Comparison of ENCODE assay signal across 19 mouse cellular contexts in genomic region chr4:45728825-45729224, GRCm38 (mm10).
DNase-seq lines count a peak whose midpoint lies in the region; TF ChIP-seq lines count a peak whose summit lies in the region.
"Had no signal": no experiment of that assay in that cellular context is flagged by ENCODE, and none has a peak within 500 bp of the region (broad histone marks: within the 10 kb centered on the region; RNA-seq: fewer than 3 reads in every experiment).

No protein-coding gene starts in this region.

- 67% methylated on average over 4 of the region's 4 CpGs for WGBS in limb, embryonic 10.5 days
- 64% methylated on average over 4 of the region's 4 CpGs for WGBS in lung, adult 2 months

- H3K4me1 ChIP-seq in limb, embryonic 10.5 days: peaks cover 60% of the 10 kb centered on the region
- H3K4me1 ChIP-seq in lung, adult 2 months (ENCODE audit: control insufficient read depth, insufficient read depth, low read length): no peaks in the 10 kb centered on the region

- intact Hi-C loops in gastrocnemius, adult 2 months (cut with DNase I): no loop called here

- no peaks in the 10 kb centered on the region for H3K9me3 ChIP-seq in limb, embryonic 10.5 days (replicated peaks)
- H3K9me3 ChIP-seq: limb, embryonic 15.5 days; neural tube, embryonic 15.5 days had no signal

- DNase-seq in gastrocnemius, adult 2 months: no peak
- DNase-seq in gastrocnemius, postnatal 4 days (ENCODE audit: low spot score in 2 of 2): no peak
- peak; percentile 10 for DNase-seq in ES-CJ7 (ENCODE audit: low read depth, low spot score)
- peak; percentile 22 for DNase-seq in adrenal gland, postnatal 25 days
- DNase-seq in limb, embryonic 10.5 days (ENCODE audit: low spot score): no peak
- no peak for DNase-seq in thymus, postnatal 4 days
- no peak for DNase-seq in lung, adult 2 months
- no peak for DNase-seq in right cerebral cortex, postnatal 14 days
- DNase-seq: cerebellum, adult 18-20 months; forebrain, postnatal 0 days; heart, adult 2 months; heart, postnatal 10 days; lung, adult 18-20 months; thymus, postnatal 36 days had no signal

- H3K36me3 ChIP-seq in limb, embryonic 10.5 days: no peaks in the 10 kb centered on the region
- H3K36me3 ChIP-seq: limb, embryonic 15.5 days; neural tube, embryonic 15.5 days had no signal

- no peak for TF ChIP-seq POLR2A in lung, adult 2 months (IDR thresholded peaks at IDR 0.05; ENCODE audit: borderline replicate concordance, extremely low read depth, low read depth, low read length)

- no peaks in the 10 kb centered on the region for H3K27me3 ChIP-seq in limb, embryonic 10.5 days (ENCODE audit: low read depth, poor library complexity, severe bottlenecking)
- H3K27me3 ChIP-seq: neural tube, embryonic 15.5 days had no signal

- TF ChIP-seq CTCF in gastrocnemius, adult 2 months (IDR thresholded peaks at IDR 0.05): no peak
- TF ChIP-seq CTCF in lung, adult 2 months (IDR thresholded peaks at IDR 0.05; ENCODE audit: insufficient read depth, low read length): no peak

- no peak overlapping the region for H3K4me3 ChIP-seq in gastrocnemius, adult 2 months
- no peak overlapping the region for H3K4me3 ChIP-seq in limb, embryonic 10.5 days
- H3K4me3 ChIP-seq in lung, adult 2 months (replicated peaks; ENCODE audit: extremely low read depth, low read depth, low read length): no peak overlapping the region
- H3K4me3 ChIP-seq: heart, adult 2 months; layer of hippocampus, adult 2 months; left cerebral cortex, adult 2 months; limb, embryonic 15.5 days; neural tube, embryonic 15.5 days had no signal

- H3K27ac ChIP-seq in gastrocnemius, adult 2 months: peak overlapping the region; percentile 20; the same call in 1 of the 2 replicates
- H3K27ac ChIP-seq in limb, embryonic 10.5 days: peak overlapping the region; percentile 43; the same call in 1 of the 2 replicates
- H3K27ac ChIP-seq: heart, adult 2 months; layer of hippocampus, adult 2 months; left cerebral cortex, adult 2 months; limb, embryonic 15.5 days; macrophage; neural tube, embryonic 15.5 days had no signal

Comparison
In these comparisons a context has a peak if more than half of its experiments do, and no peak if none do; other contexts are left out.
1. DNase-seq: peak in ES-CJ7 (single experiment) and adrenal gland, postnatal 25 days (single experiment); none in gastrocnemius, adult 2 months (single experiment), gastrocnemius, postnatal 4 days (0 of 2), limb, embryonic 10.5 days (single experiment), thymus, postnatal 4 days (single experiment), lung, adult 2 months (single experiment) and right cerebral cortex, postnatal 14 days (single experiment).